Mouse (Mus musculus): ENCODE results near the gene Muc1.

The Muc1 gene

DNA sequence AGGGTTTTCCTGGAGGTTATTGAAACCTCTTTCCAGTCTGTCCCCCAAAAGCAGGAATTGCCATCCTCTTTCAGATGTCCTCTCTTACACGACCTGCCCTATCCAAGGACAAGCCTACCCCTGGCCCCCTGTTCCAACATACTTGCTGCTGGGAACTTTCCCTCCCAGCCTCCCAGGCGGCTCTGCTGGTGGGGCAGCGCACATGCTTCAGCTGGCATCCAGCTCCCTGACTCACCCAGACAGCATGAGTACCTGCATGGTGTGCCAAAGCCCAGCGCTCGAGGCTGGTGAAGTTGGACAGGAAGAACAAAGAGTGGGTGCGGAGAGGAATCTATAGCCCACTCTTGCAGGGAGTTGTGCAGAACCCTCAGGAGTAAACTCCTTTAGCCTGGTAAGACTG lies 42.0 kb downstream of the Muc1 start:
- DNase-seq (ENCODE audit: low spot score in 2 of 2) = peak in 1 of 2 experiments; percentile 31

DNA sequence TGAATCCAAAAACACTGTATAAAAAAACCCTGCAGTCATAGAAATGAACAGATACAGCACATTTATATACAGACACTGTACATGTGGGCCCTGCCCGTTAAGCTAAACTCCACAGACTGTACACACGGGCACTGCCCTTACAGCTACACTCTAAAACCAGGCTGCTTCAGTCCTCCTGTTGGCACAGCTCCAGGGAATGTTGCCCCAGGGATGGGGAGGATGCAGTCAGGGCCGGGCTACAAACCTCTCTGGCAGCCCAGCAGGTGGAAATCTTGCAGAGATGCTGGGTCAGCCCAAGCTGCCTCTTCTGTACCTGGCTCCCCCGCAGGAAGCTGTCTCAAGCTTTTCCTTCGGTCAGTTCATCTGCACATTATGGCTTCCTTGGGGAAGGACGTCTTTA lies 42.9 kb downstream of the Muc1 start:
- no peak for DNase-seq (ENCODE audit: low spot score in 2 of 2)

DNA sequence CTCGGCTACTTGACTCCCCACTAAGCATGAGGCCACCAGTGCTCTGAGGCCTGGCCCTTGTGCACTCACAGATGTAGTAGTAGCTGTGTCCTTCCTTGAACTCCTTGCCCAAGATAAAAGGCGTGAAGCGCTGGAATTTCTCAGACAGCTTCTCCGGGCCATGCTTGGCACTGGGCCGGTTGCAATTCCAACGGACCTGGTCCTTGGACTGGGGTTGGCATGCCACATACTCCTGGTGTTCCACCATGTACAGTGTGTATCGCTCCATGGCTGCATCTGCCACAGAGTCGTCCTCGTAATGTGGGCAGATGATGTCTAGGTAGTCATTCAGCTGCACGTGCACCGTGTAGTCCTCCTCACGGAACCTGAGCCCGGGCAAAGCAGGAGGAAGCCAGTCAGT lies 47.2 kb downstream of the Muc1 start:
- no peak for DNase-seq (ENCODE audit: low spot score in 2 of 2)

GRCm38 (mm10) chr3:89277281-89278021 lies 48.6 kb downstream of the Muc1 start:
- no peak for DNase-seq (ENCODE audit: low spot score in 2 of 2)

DNA sequence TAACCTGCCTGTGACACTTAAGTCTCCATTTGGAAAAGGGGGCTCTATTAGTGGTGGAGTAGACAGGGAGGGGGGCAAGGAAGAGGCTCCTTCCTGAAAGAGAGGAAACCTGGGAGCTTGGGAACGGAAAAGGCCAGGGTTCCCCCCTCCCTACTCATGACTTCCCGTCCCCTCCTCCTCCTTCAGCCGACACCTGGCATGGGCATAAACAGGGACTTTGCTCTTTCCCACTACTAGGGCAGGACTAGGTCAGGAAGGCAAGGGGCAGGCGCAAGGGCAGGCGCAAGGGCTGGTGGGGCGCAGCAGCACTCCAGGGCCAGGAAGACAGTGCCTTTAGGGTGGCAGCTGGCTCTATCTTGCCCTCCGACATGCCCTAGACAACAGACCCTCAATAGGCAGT lies 49.2 kb downstream of the Muc1 start:
- DNase-seq (ENCODE audit: low spot score in 2 of 2) = no peak

GRCm38 (mm10) chr3:89278643-89279042 lies 49.8 kb downstream of the Muc1 start:
- DNase-seq (ENCODE audit: low spot score in 2 of 2) = no peak

DNA sequence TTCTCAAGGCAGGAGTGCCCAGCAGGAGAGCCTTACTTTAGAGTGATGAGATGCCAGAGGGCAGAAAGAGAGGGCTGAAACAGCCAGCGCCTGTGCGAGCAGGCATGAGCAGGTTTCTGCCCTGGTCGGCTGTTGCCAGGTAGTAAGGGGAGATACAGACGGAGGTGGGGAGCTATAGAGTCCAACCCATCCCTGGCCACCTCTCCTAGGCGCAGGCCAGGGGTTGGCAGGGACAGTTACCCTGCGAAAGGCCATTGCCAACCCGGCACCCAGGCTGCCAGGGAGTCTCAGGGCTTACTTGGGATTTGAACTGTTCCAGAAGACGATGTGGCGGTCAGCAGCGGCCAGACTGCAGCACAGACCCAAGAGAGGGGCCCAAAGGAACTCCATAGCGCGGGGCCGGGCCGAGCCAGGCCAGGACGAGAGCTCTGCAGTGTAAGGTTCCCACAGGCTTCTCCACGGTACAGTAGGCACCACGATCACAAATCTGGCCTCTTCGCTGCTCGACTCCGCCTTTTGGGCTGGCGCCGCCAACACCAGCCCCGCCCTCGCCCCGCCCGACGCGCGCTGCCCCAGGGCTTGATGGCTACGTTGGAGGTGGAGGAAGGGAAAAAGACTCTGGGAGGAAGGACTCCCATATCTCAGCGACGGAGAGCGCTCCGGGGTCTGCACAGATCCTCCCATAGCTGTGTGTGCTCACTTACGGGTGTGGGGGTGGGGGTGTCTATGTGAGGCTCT lies 50.5 kb downstream of the Muc1 start:
- DNase-seq (ENCODE audit: low spot score in 2 of 2) = peak in 1 of 2 experiments; percentile 60

DNA sequence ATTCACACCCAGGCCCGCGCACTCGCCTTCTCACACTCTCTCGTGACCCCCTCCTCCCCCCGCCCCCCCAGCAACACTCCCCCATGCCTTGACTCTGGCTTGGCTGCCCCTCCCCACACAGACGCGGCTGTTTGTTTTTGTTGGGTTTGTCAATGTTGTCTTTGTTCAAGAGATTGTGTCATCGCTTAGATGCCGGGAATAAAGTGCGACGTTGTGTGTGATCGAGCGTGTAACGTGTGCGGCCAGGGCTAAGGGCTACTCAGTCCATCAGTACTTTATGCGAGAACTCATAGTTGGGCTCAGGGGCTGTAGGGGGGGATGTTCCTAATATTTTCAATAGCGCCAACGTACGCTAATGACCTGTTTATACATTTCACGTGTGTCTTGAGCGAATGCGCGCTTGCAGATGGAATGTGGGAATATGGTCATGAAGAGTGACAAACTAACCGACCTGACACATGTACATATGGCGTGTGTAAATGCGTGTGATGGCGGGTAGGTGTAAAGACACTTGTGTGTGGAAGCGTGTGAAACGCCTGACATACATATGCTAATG lies 51.3 kb downstream of the Muc1 start:
- DNase-seq (ENCODE audit: low spot score in 2 of 2) = no peak

DNA sequence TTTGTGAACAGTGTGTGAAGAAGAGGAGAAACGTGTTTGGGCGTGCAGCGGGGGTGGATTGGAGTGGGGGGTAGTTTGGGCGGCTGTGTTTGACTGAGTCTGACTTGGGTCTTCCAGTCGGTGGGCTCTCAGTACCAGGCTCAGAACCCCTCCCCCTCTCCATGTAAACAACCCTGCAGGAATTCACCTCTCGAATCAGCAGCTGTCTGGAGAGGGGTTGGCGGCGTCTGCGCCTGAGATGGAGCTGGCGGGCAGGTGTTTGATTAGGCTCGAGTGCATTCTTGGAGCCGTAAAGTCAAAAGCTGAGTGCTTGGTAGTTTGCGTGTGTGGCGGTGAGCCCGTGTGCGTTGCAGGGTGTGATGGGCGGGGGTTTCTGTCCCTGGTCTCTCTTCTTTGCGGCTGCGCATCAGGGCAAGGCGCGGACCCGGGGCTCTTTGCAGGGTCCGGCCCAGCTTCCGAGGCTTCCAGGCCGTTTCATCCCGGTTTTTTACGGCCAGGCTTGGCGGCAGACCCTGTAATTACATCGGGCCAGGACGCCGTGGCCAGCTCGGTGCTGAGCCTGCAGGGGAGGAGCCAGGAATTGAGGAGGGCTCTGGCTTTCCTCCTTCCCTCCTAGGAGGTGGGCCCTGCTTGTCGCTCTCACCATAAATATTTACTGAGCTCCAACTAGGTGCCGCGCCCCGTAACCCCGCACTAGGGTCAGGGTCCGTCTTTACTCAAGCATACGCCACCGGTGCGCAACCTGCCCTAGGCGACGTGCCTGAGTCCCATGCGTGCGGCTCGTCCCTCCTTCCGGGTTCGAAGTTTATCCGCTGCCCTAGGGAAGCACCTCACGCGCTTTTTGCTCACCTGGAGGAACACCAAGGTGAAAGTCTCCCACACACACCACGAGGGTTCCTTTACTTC lies 52.0 kb downstream of the Muc1 start, which contains the start of gene Efna1:
Gene Efna1 (minus strand): TSS at position 537 of the 906 bp plus-strand sequence.
- peak in 1 of 2 experiments; percentile 28 for DNase-seq (ENCODE audit: low spot score in 2 of 2)

GRCm38 (mm10) chr3:89281579-89282290 lies 52.9 kb downstream of the Muc1 start:
- peak in 1 of 2 experiments; percentile 79 for DNase-seq (ENCODE audit: low spot score in 2 of 2)

DNA sequence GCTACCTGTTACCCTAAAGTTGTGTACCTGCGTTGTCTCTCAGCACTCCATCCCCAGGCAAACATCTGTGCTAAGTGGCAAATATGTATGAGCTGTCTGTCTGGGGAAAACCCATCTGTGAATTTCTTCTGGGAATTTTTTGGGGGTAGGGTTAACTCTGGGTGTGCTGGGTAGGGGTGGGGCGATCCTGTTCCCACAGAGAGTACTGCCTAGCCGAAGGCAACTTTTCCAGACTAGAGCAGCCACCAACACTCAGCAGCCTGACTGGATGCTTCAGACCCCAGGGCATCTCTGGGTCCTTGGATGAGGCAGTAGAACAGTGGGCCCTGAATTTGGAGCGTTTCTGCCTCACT lies 53.4 kb downstream of the Muc1 start:
- DNase-seq (ENCODE audit: low spot score in 2 of 2) = no peak
